Mouse (Mus musculus) intestine, postnatal 0 days (tissue): ENCODE data around the gene Zfp420. TPM values are rescaled to one million over a fixed set of nuclear protein-coding genes. Genes with fewer than 3 reads are reported as not detected.

Source experiments
- ATAC-seq: fragments of 200-750 bp; cut with Nextera tagmentation; 2 replicates; pipeline ENCODE4 v1.8.0; 2017; ENCODE audit warnings: mild to moderate bottlenecking, moderate TSS enrichment, moderate library complexity
- H3K27ac ChIP-seq: fragments of 300-500 bp; sonication (generic); 2 replicates; pipeline ENCODE4 v1.5.1; 2014; ENCODE audit warnings: mild to moderate bottlenecking, low read depth, low read length, moderate library complexity
- H3K27me3 ChIP-seq: fragments of 300-500 bp; sonication (generic); replicated peaks from 2 replicates; pipeline ENCODE4 v1.6.1; 2014; ENCODE audit warnings: low read length, mixed read lengths; ENCODE audit not compliant: control insufficient read depth, insufficient read depth
- H3K36me3 ChIP-seq: fragments of 300-500 bp; sonication (generic); 2 replicates; pipeline ENCODE4 v1.6.1; 2014; ENCODE audit warnings: mild to moderate bottlenecking, moderate library complexity; ENCODE audit not compliant: control insufficient read depth, insufficient read depth
- H3K4me1 ChIP-seq: fragments of 300-500 bp; sonication (generic); replicated peaks from 2 replicates; pipeline ENCODE4 v1.6.1; 2014; ENCODE audit warnings: antibody characterized with exemption, low read length, mixed read lengths; ENCODE audit not compliant: control insufficient read depth, insufficient read depth
- H3K4me2 ChIP-seq: fragments of 300-500 bp; sonication (generic); replicated peaks from 2 replicates; pipeline ENCODE4 v1.6.1; 2014; ENCODE audit warnings: low read depth, mild to moderate bottlenecking, moderate library complexity
- H3K4me3 ChIP-seq: fragments of 300-500 bp; sonication (generic); 2 replicates; pipeline ENCODE4 v1.5.1; 2014; ENCODE audit warnings: low read depth, low read length
- H3K9ac ChIP-seq: fragments of 300-500 bp; sonication (generic); 2 replicates; pipeline ENCODE4 v1.6.1; 2014; ENCODE audit warnings: mild to moderate bottlenecking, low read depth, low read length
- H3K9me3 ChIP-seq: fragments of 300-500 bp; sonication (generic); 2 replicates; pipeline ENCODE4 v1.6.1; 2016; ENCODE audit warnings: mixed run types; ENCODE audit not compliant: control insufficient read depth
- CTCF ChIP-seq: sonication (generic); IDR thresholded peaks from 2 replicates; pipeline ENCODE4 v1.5.1; 2016; ENCODE audit warnings: low read depth, mild to moderate bottlenecking, control low read depth, antibody characterized with exemption, moderate library complexity
- WGBS: fragments of 180-500 bp; shearing (Covaris S2); extraction: QIAGEN DNeasy Blood & Tissue Kit; methylation state at CpG from one replicate; pipeline ENCODE4 v1.1.7; 2014; 5-methylcytosine and 5-hydroxymethylcytosine counted together
- polyA plus RNA-seq: library from polyadenylated mRNA; unstranded; fragments of >200 nt; fragmentation: Nextera tagmentation; extraction: Ambion mirVana; gene quantifications from 2 replicates; pipeline ENCODE4 v1.2.1, GENCODE M21; 2015

Gene Zfp420
- 1.4 and 1.5 TPM in 2 replicates for polyA plus RNA-seq

DNA sequence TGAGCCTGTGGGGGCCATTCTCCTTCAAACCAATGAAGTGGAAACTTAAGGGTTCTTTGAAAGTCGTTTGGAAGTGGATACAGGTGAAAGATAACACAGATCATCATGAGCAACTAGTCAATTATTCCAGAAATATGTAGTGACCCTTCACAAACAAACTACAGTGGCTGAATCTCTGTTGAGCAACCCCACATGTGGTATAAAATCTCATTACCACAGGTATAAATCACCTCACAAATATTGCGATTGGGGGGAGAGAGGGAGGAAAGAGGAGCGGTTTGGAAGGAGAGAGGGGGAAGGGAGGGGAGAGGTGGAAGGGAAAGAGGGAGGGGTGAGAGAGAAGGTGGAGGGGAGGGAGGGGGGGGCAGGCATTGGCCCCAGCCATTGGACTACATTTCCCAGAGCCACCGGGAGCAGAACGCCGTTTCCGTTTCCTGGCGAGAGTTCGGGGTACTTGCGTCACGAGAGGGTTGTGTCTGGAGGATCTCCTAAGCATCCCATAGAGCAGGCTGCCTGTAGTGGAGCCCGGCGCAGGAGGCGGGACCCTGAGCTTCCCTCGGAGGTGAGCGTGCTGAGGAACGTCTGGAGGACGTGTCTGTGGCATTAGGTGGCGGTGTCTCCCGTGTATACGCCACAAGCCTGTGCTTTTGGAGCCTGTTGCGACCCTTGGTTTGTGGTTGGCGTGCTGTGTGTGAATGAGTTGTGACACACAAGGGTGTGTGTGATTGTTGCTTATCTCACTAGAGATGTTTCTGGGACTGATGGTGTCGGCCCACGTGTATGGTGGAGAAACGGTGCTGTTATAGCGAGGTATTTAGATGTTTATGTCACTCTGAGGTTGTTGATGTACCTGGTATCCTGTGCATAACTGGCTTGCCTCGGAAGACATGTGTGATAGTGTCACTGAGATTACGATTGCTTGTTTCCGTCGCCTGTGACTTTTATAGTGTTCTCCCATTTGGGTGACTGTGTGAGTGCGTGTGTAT lies at the start of gene Zfp420:
Zfp420 (plus strand) TSS at position 448 of the 986 bp plus-strand sequence.
- WGBS, result 4% methylated on average over 32 of the region's 32 CpGs
- H3K4me1 ChIP-seq, result no peaks in the 10 kb centered on the region
- H3K27me3 ChIP-seq, result no peaks in the 10 kb centered on the region
- peak within 1 kb of the TSS; percentile 60 for H3K4me3 ChIP-seq
- no peaks in the 10 kb centered on the region for H3K36me3 ChIP-seq
- H3K9me3 ChIP-seq, result no peaks in the 10 kb centered on the region
- peak within 1 kb of the TSS; percentile 50; the same call in 1 of the 2 replicates for H3K9ac ChIP-seq
- no peak within 1 kb of the TSS; the same call in 1 of the 2 replicates for H3K27ac ChIP-seq
- peak; percentile 91 for ATAC-seq
- TF ChIP-seq CTCF, result peak; percentile 60
- peak within 1 kb of the TSS; percentile 89 for H3K4me2 ChIP-seq

DNA sequence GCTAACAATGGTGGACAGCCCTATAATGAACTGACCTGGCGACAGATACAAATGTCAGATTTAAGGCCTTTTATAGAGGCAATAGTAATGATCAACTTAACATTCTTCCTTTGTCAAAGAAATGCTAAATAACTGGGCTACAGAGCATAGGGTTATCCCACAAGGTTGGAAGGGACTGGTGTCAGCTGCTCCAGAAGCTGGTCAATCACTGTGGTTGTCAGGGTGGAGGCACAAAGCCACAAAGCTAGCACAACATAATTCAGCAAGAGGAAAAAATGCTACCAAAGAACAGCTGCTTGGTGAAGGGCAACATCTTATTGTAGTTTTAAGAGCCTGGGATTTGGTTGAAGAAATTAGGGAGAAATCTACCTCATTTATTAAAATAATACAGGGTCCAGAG lies 47.5 kb upstream of the Zfp420 start:
- Histone ChIP-seq H3K4me1 (no peaks in the 10 kb centered on the region), H3K9me3 (no peaks in the 10 kb centered on the region)

GRCm38 (mm10) chr7:29814381-29814780 lies 45.4 kb upstream of the Zfp420 start:
- H3K4me1 ChIP-seq, result 0 out of 2 replicates have a peak, but pooled peaks cover 2% of the 10 kb centered on the region
- WGBS, result 88% methylated on average over 2 of the region's 2 CpGs
- H3K9ac ChIP-seq, result no peak overlapping the region
- H3K36me3 ChIP-seq, result no peaks in the 10 kb centered on the region
- H3K27me3 ChIP-seq, result no peaks in the 10 kb centered on the region
- H3K27ac ChIP-seq, result no peak overlapping the region
- no peaks in the 10 kb centered on the region for H3K9me3 ChIP-seq
- ATAC-seq, result no peak
- no peak for TF ChIP-seq CTCF
- H3K4me3 ChIP-seq, result no peak overlapping the region
- no peak overlapping the region for H3K4me2 ChIP-seq

More for the DNA sequence above, 47.5 kb upstream of the Zfp420 start:
- no peak overlapping the region for H3K27ac ChIP-seq
- H3K36me3 ChIP-seq, result no peaks in the 10 kb centered on the region
- WGBS, result 92% methylated on average over 1 of the region's 1 CpGs
- no peak overlapping the region for H3K4me3 ChIP-seq
- TF ChIP-seq CTCF, result no peak
- ATAC-seq, result no peak
- no peaks in the 10 kb centered on the region for H3K27me3 ChIP-seq
- H3K9ac ChIP-seq, result no peak overlapping the region
- no peak overlapping the region for H3K4me2 ChIP-seq

GRCm38 (mm10) chr7:29815061-29815784 lies 44.6 kb upstream of the Zfp420 start:
- 3% methylated on average over 12 of the region's 12 CpGs for WGBS
- peak overlapping the region; percentile 71 for H3K4me3 ChIP-seq
- no peak for TF ChIP-seq CTCF
- no peaks in the 10 kb centered on the region for H3K9me3 ChIP-seq
- no peak overlapping the region for H3K27ac ChIP-seq
- H3K4me1 ChIP-seq, result 0 out of 2 replicates have a peak, but pooled peaks cover 2% of the 10 kb centered on the region
- H3K4me2 ChIP-seq, result peak overlapping the region; percentile 72
- no peaks in the 10 kb centered on the region for H3K36me3 ChIP-seq
- H3K9ac ChIP-seq, result peak overlapping the region; percentile 70; the same call in 1 of the 2 replicates
- peak; percentile 34 for ATAC-seq
- no peaks in the 10 kb centered on the region for H3K27me3 ChIP-seq

GRCm38 (mm10) chr7:29815910-29816429 lies 43.8 kb upstream of the Zfp420 start, which contains the start of gene Zfp790:
Gene Zfp790, plus strand, starts transcription at chr7:29816114.
- no peaks in the 10 kb centered on the region for H3K27me3 ChIP-seq
- H3K9me3 ChIP-seq, result no peaks in the 10 kb centered on the region
- H3K9ac ChIP-seq, result peak within 1 kb of the TSS; percentile 70
- no peak for TF ChIP-seq CTCF
- H3K27ac ChIP-seq, result peak within 1 kb of the TSS; percentile 88
- peak within 1 kb of the TSS; percentile 72 for H3K4me2 ChIP-seq
- peak; percentile 98 for ATAC-seq
- under 1% methylated on average over 26 of the region's 26 CpGs for WGBS
- 0 out of 2 replicates have a peak, but pooled peaks cover 2% of the 10 kb centered on the region for H3K4me1 ChIP-seq
- H3K4me3 ChIP-seq, result peak within 1 kb of the TSS; percentile 71
- H3K36me3 ChIP-seq, result no peaks in the 10 kb centered on the region
